Mouse (Mus musculus) forebrain, embryonic 15.5 days (tissue): ENCODE data around the gene Fam193a. TPM values are rescaled to one million over a fixed set of nuclear protein-coding genes. Genes with fewer than 3 reads are reported as not detected.

ENCODE experiments used
- ATAC-seq: fragments of 200-750 bp; cut with Nextera tagmentation; replicated peaks from 2 replicates; pipeline ENCODE4 v1.8.0; 2017; ENCODE audit warnings: mild to moderate bottlenecking, moderate TSS enrichment, moderate library complexity
- H3K27ac ChIP-seq: fragments of 300-500 bp; sonication (generic); replicated peaks from 2 replicates; pipeline ENCODE4 v1.5.1; 2015; ENCODE audit warnings: mild to moderate bottlenecking, inconsistent platforms
- H3K27me3 ChIP-seq: fragments of 300-500 bp; sonication (generic); 2 replicates; pipeline ENCODE4 v1.6.1; 2015; ENCODE audit warnings: inconsistent platforms
- H3K36me3 ChIP-seq: fragments of 300-500 bp; sonication (generic); 2 replicates; pipeline ENCODE4 v1.6.1; 2015; ENCODE audit warnings: mild to moderate bottlenecking, inconsistent platforms
- H3K4me1 ChIP-seq: fragments of 300-500 bp; sonication (generic); 2 replicates; pipeline ENCODE4 v1.6.1; 2015; ENCODE audit warnings: inconsistent platforms
- H3K4me2 ChIP-seq: fragments of 300-500 bp; sonication (generic); replicated peaks from 2 replicates; pipeline ENCODE4 v1.6.1; 2015; ENCODE audit warnings: mild to moderate bottlenecking, inconsistent platforms
- H3K4me3 ChIP-seq: fragments of 300-500 bp; sonication (generic); 2 replicates; pipeline ENCODE4 v1.5.1; 2015; ENCODE audit warnings: mild to moderate bottlenecking, inconsistent platforms
- H3K9ac ChIP-seq: fragments of 300-500 bp; sonication (generic); replicated peaks from 2 replicates; pipeline ENCODE4 v1.6.1; 2015; ENCODE audit warnings: mild to moderate bottlenecking, inconsistent platforms
- H3K9me3 ChIP-seq: fragments of 300-500 bp; sonication (generic); 2 replicates; pipeline ENCODE4 v1.6.1; 2016; ENCODE audit warnings: inconsistent platforms
- WGBS: fragments of 180-500 bp; shearing (Covaris S2); methylation state at CpG from one replicate; pipeline ENCODE4 v1.1.7; 2015; ENCODE audit warnings: mixed read lengths; 5-methylcytosine and 5-hydroxymethylcytosine counted together
- polyA plus RNA-seq: library from polyadenylated mRNA; unstranded; fragments of >200 nt; fragmentation: Nextera tagmentation; extraction: Ambion mirVana; gene quantifications from 2 replicates; pipeline ENCODE4 v1.2.1, GENCODE M21; 2015

Gene Fam193a
- polyA plus RNA-seq, 1 experiment from 2014 or later: 16.7 TPM

DNA sequence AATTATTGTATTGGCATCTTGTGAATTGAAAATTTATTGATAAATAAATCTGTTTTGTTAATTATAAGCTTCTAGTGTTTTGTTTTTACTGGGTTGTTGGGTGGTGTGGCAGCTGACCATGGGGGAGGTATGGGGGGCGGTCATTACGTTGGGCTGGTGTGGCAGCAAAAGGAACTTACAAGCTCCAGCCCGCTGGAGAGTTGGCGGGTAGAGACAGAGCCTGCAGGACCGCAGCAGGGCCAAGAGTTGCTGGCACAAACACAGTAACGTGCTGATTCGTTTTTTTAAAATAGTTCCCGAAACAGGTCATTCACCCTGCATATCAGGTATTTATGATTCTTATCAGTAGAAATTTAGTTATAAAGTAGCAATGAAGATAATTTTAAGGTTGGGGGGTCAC lies 23.5 kb downstream of the Fam193a start:
- no peak for ATAC-seq

GRCm38 (mm10) chr5:34395347-34395746 lies 25.6 kb downstream of the Fam193a start:
- H3K27me3 ChIP-seq: no peaks in the 10 kb centered on the region

More for the DNA sequence above, 23.5 kb downstream of the Fam193a start:
- no peaks in the 10 kb centered on the region for H3K27me3 ChIP-seq
- 95% methylated on average over 8 of the region's 8 CpGs for WGBS
- no peaks in the 10 kb centered on the region for H3K36me3 ChIP-seq
- H3K9me3 ChIP-seq: no peaks in the 10 kb centered on the region; the same call in 1 of the 2 replicates
- H3K4me3 ChIP-seq: no peak overlapping the region
- H3K27ac ChIP-seq: no peak overlapping the region
- peaks cover 21% of the 10 kb centered on the region for H3K4me1 ChIP-seq
- no peak overlapping the region for H3K4me2 ChIP-seq
- no peak overlapping the region for H3K9ac ChIP-seq

GRCm38 (mm10) chr5:34395850-34396540 lies 26.3 kb downstream of the Fam193a start:
- Histone ChIP-seq H3K4me2 (no peak overlapping the region), H3K4me1 (peaks cover 27% of the 10 kb centered on the region), H3K9ac (no peak overlapping the region), H3K27me3 (no peaks in the 10 kb centered on the region), H3K9me3 (no peaks in the 10 kb centered on the region; the same call in 1 of the 2 replicates), H3K36me3 (no peaks in the 10 kb centered on the region), H3K4me3 (no peak overlapping the region), H3K27ac (no peak overlapping the region)
- 86% methylated on average over 2 of the region's 2 CpGs for WGBS
- ATAC-seq: no peak

More at GRCm38 (mm10) chr5:34395347-34395746, 25.6 kb downstream of the Fam193a start:
- no peaks in the 10 kb centered on the region; the same call in 1 of the 2 replicates for H3K9me3 ChIP-seq
- no peak overlapping the region for H3K4me3 ChIP-seq
- H3K27ac ChIP-seq: no peak overlapping the region
- 89% methylated on average over 1 of the region's 1 CpGs for WGBS
- no peak overlapping the region for H3K9ac ChIP-seq
- H3K4me1 ChIP-seq: peaks cover 27% of the 10 kb centered on the region
- H3K36me3 ChIP-seq: no peaks in the 10 kb centered on the region
- ATAC-seq: no peak
- H3K4me2 ChIP-seq: no peak overlapping the region

- no peak for ATAC-seq
- H3K36me3 ChIP-seq: no peaks in the 10 kb centered on the region
- H3K9me3 ChIP-seq: no peaks in the 10 kb centered on the region
- H3K4me2 ChIP-seq: no peak overlapping the region
- WGBS: 90% methylated on average over 2 of the region's 2 CpGs
- no peaks in the 10 kb centered on the region for H3K27me3 ChIP-seq
- H3K4me3 ChIP-seq: no peak overlapping the region
- H3K4me1 ChIP-seq: peaks cover 27% of the 10 kb centered on the region
- no peak overlapping the region for H3K27ac ChIP-seq
- no peak overlapping the region for H3K9ac ChIP-seq
Observed at GRCm38 (mm10) chr5:34397866-34398265, 28.1 kb downstream of the Fam193a start.

DNA sequence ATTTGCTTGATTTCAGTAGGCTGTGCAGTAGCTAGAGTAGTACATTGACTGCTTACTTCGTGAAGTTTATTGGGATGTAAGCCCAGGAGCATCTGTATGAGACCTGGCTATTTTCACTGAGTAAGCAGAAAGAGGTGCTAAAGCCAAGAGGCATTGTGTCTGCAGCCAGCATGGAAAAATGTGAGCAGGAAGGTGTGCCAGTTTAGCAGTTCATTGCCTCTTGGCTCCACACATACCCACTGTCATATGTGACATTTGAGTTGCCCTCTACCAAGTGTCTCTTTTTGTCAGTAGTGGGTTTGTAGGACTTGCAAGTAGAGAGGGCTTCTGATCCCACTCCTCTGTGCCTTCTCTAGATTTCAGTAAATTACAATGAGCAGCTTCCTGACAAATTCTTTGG lies 28.6 kb downstream of the Fam193a start:
- Histone ChIP-seq H3K4me3 (no peak overlapping the region), H3K27ac (no peak overlapping the region), H3K4me1 (peaks cover 30% of the 10 kb centered on the region), H3K4me2 (no peak overlapping the region), H3K9me3 (no peaks in the 10 kb centered on the region), H3K27me3 (no peaks in the 10 kb centered on the region), H3K36me3 (no peaks in the 10 kb centered on the region), H3K9ac (no peak overlapping the region)
- ATAC-seq: no peak
- WGBS: 74% methylated on average over 1 of the region's 1 CpGs

GRCm38 (mm10) chr5:34407366-34407918 lies 37.7 kb downstream of the Fam193a start:
- no peak overlapping the region for H3K27ac ChIP-seq
- H3K4me2 ChIP-seq: no peak overlapping the region
- H3K4me1 ChIP-seq: 0 out of 2 replicates have a peak, but pooled peaks cover 5% of the 10 kb centered on the region
- no peaks in the 10 kb centered on the region for H3K27me3 ChIP-seq
- no peaks in the 10 kb centered on the region for H3K36me3 ChIP-seq
- H3K9ac ChIP-seq: no peak overlapping the region
- ATAC-seq: no peak
- no peaks in the 10 kb centered on the region for H3K9me3 ChIP-seq
- no peak overlapping the region for H3K4me3 ChIP-seq
- 90% methylated on average over 6 of the region's 6 CpGs for WGBS

DNA sequence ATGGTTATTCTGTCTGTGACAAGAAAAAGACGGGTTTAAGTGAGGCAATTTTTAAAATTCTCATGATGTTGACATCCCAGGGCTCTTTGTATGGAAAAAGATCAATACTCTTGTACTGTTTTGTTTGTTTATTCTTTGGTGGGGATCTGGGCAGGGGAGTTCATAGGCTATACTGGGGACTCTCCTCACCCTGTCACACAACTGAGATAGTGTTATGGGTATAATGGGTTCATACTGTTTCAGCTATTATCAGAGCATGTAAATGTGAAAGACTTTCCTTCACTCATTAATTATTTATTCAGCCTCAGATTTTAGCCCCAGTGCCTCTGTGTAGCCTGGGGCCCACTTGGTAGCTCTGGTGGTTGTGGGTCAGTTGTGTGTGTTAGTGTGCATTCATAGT lies 39.3 kb downstream of the Fam193a start:
- H3K9me3 ChIP-seq: no peaks in the 10 kb centered on the region
- no peaks in the 10 kb centered on the region for H3K36me3 ChIP-seq
- H3K9ac ChIP-seq: no peak overlapping the region
- H3K4me2 ChIP-seq: no peak overlapping the region
- H3K4me1 ChIP-seq: 0 out of 2 replicates have a peak, but pooled peaks cover 2% of the 10 kb centered on the region
- 82% methylated on average over 1 of the region's 1 CpGs for WGBS
- no peak overlapping the region for H3K27ac ChIP-seq
- ATAC-seq: no peak
- no peak overlapping the region for H3K4me3 ChIP-seq
- H3K27me3 ChIP-seq: no peaks in the 10 kb centered on the region

GRCm38 (mm10) chr5:34410819-34411218 lies 41.1 kb downstream of the Fam193a start:
- no peak overlapping the region for H3K4me2 ChIP-seq
- no peaks in the 10 kb centered on the region for H3K27me3 ChIP-seq
- no peak overlapping the region for H3K4me3 ChIP-seq
- no peaks in the 10 kb centered on the region for H3K36me3 ChIP-seq
- H3K9me3 ChIP-seq: no peaks in the 10 kb centered on the region
- no peak overlapping the region for H3K9ac ChIP-seq
- 93% methylated on average over 4 of the region's 4 CpGs for WGBS
- no peak for ATAC-seq
- H3K4me1 ChIP-seq: 0 out of 2 replicates have a peak, but pooled peaks cover 2% of the 10 kb centered on the region
- H3K27ac ChIP-seq: no peak overlapping the region

DNA sequence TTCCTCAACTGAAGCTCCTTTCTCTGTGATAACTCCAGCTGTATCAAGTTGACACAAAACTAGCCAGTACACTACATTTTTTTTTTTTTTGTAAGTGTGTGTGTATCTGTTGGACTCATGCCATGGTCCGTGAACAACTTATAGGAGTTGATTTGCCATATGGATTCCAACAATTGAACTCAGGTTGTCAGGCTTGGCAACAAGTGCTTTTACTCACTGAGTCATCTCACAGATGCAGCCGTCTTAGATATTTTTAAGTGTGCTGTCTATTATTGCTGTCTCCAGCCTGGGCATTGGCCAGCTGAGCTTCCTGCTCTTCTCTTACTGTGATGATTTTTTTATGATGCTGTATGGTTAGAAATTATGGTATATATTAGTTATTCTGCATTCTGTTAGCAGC lies 44.2 kb downstream of the Fam193a start:
- WGBS: 86% methylated on average over 2 of the region's 2 CpGs
- Histone ChIP-seq H3K4me2 (no peak overlapping the region), H3K9ac (no peak overlapping the region), H3K4me1 (0 out of 2 replicates have a peak, but pooled peaks cover 2% of the 10 kb centered on the region), H3K27me3 (no peaks in the 10 kb centered on the region), H3K9me3 (no peaks in the 10 kb centered on the region), H3K4me3 (no peak overlapping the region), H3K27ac (no peak overlapping the region), H3K36me3 (no peaks in the 10 kb centered on the region)
- ATAC-seq: no peak

DNA sequence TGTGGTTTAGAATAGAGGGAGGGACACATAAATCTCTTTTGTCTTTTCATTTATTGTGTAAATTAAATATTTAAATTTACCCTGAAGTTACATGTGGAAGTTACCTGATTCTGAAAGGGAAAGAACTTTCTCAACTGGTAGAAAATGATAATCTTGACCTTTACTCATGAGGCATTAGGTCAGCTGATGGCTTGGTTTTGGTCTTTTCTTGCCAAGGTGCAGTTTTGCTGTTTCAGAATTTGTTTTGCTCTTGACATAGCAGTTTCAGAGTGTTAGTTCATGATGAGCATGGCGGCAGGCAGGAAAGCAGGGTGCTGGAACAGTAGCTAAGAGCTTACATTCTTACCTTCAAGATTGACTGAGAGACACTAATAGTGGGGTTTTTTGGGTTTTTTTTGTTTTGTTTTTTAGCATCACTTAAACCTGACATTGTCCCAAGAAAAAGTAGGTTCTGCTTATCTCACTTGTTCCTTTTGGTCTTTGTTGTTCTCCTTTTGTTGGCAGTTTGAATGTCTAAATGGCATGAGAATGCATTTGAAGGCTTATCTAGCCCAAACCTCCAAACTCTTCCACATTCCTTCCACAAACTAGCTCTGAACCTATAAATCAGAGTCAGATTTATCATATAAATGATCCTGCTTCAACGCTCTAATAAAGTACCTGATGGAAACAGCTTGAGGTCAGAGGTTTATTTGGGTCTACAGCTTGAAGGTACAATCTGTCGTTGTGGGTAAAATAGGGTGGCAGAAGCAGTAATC lies 47.7 kb downstream of the Fam193a start:
- H3K4me2 ChIP-seq: no peak overlapping the region
- no peaks in the 10 kb centered on the region for H3K4me1 ChIP-seq
- H3K36me3 ChIP-seq: peaks cover 17% of the 10 kb centered on the region
- H3K9me3 ChIP-seq: no peaks in the 10 kb centered on the region
- H3K27ac ChIP-seq: no peak overlapping the region
- no peaks in the 10 kb centered on the region for H3K27me3 ChIP-seq
- H3K4me3 ChIP-seq: no peak overlapping the region
- 96% methylated on average over 3 of the region's 3 CpGs for WGBS
- ATAC-seq: no peak
- H3K9ac ChIP-seq: no peak overlapping the region

DNA sequence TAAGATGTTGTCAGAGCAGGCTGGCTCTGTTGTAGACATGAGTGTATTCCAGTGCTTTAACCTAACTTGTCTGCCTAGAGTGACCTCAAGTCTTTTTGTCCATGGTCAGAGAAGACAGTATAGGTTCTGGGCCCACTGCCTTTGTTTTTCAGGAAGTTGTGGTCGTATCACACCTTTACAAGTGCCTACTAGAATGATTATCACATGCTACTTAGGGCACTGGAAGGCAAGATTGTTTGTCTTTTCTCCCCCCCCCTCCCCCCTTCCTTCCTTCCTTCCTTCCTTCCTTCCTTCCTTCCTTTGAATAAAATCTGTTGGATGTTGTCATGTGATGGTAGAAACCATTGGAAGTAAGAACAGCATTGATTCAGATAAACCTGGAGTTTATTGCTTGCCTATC lies 49.5 kb downstream of the Fam193a start:
- WGBS: 94% methylated on average over 1 of the region's 1 CpGs
- Histone ChIP-seq H3K4me3 (no peak overlapping the region), H3K9me3 (no peaks in the 10 kb centered on the region), H3K27me3 (no peaks in the 10 kb centered on the region), H3K27ac (no peak overlapping the region), H3K36me3 (peaks cover 17% of the 10 kb centered on the region), H3K4me2 (no peak overlapping the region), H3K9ac (no peak overlapping the region), H3K4me1 (no peaks in the 10 kb centered on the region)
- no peak for ATAC-seq

GRCm38 (mm10) chr5:34430776-34431175 lies 61.0 kb downstream of the Fam193a start:
- Histone ChIP-seq H3K36me3 (peaks cover 65% of the 10 kb centered on the region), H3K4me1 (no peaks in the 10 kb centered on the region), H3K4me2 (no peak overlapping the region), H3K9ac (no peak overlapping the region), H3K27me3 (no peaks in the 10 kb centered on the region), H3K9me3 (no peaks in the 10 kb centered on the region), H3K4me3 (no peak overlapping the region), H3K27ac (no peak overlapping the region)
- 92% methylated on average over 3 of the region's 3 CpGs for WGBS
- ATAC-seq: no peak
